Mouse (Mus musculus): ENCODE results near the gene Gh. TPM values are rescaled to one million over a fixed set of nuclear protein-coding genes. Genes with fewer than 3 reads are reported as not detected.

The Gh gene
- polyA plus RNA-seq, 1 experiment from 2014 or later = 0.61 TPM

DNA sequence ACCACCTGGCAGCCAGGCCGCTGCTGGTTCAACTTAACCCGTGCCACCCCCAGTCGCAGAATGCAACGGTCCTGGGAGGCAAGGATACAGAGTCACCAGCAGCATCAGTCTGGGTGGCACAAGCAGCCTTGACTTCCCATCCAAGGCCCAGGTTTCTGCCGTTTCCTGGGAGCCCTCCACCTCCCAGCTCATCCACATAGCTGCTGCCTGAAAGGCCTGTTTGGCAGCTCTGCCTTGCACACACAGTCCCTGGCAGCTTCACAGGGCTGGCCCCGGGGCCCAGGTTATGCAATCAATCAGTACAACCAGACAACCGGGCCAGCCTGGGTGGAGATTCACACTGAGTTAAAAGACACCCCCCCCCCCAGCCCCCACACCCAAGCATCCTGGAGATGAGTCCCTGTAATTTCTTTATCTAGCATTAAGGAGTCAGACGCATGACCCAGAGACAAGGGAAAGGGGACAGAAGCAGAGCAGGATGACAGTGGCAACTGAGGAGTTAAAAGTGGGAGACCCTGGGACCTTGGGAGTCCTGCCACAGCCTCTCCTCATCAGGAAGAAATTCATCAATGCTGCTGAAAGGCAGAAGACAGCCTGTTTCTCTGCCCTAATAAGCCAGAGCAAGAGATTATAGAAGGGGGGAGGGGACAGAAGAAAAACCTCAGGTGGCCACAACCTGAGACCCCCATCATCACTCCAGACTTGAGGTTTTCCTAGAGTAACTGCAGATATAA is 33.2 kb downstream of the Gh start:
- 36% methylated on average over 8 of the region's 8 CpGs for WGBS

DNA sequence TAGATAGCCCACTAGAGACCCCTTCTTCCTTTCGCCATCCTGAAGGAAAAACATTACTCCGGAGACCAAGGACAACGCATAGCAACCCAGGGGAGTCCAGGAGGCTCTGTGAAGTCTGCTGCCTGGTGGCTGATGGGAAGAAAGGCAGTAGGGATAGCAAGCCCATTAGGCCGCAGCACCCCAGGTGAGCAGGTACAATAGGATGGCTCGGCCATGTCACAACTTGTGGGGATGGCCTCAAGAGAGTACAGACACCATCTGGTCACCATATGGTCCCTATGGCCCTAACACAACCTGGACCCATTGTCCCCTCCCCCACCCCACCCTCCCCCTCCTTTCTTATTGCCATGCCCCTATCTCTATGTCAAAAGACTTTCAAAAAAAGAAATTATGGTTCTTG is 33.8 kb downstream of the Gh start:
- Histone ChIP-seq H3K9me3 (ENCODE audit: control insufficient read depth, low read length) (no peaks in the 10 kb centered on the region), H3K4me3 (ENCODE audit: low read length) (no peak overlapping the region), H3K9ac (ENCODE audit: low read depth, low read length) (no peak overlapping the region), H3K27me3 (replicated peaks; ENCODE audit: control insufficient read depth, insufficient read depth, low read length) (no peaks in the 10 kb centered on the region), H3K4me1 (ENCODE audit: control insufficient read depth, insufficient read depth, low read depth, low read length) (peaks cover 23% of the 10 kb centered on the region), H3K36me3 (ENCODE audit: control insufficient read depth, insufficient read depth, low read length) (peaks cover 38% of the 10 kb centered on the region), H3K27ac (ENCODE audit: low read depth, low read length) (peak overlapping the region; percentile 76), H3K4me2 (ENCODE audit: low read length) (no peak overlapping the region; the same call in 1 of the 2 replicates)
- 58% methylated on average over 5 of the region's 5 CpGs for WGBS
- no peak for ATAC-seq

More for the DNA sequence above, 33.2 kb downstream of the Gh start:
- Histone ChIP-seq H3K4me3 (ENCODE audit: low read length) (no peak overlapping the region), H3K36me3 (ENCODE audit: control insufficient read depth, insufficient read depth, low read length) (peaks cover 32% of the 10 kb centered on the region), H3K27me3 (replicated peaks; ENCODE audit: control insufficient read depth, insufficient read depth, low read length) (no peaks in the 10 kb centered on the region), H3K4me2 (ENCODE audit: low read length) (peak overlapping the region; percentile 31; the same call in 1 of the 2 replicates), H3K27ac (ENCODE audit: low read depth, low read length) (peak overlapping the region; percentile 76), H3K9me3 (ENCODE audit: control insufficient read depth, low read length) (no peaks in the 10 kb centered on the region), H3K9ac (ENCODE audit: low read depth, low read length) (peak overlapping the region; percentile 41), H3K4me1 (ENCODE audit: control insufficient read depth, insufficient read depth, low read depth, low read length) (peaks cover 23% of the 10 kb centered on the region)
- no peak for ATAC-seq

DNA sequence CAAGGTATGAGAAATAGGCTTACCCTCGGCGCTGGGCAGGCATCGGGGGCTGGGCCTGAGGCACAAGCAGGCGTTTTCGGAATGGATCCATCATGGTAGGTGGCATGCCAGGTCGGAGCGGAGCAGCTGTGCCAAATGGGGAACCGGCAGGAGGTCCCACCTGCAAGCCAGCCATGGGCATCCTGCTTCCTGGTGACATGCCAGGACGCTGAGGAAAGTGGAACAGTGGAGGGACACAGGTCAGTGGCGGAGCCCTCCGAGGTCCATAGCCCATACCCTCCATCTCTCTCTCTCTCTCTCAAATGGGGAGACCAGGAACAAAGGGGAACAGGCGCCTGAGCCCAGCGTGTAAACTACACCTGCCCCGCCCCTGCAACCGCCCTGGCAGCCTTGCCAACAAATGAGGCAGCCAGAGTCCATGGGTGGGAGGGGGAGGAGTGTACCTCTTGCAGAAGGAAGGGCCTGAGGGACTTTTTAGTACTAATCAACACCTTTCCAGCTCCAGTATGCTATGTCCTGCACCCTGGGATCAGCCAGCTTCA is 34.3 kb downstream of the Gh start:
- 61% methylated on average over 15 of the region's 15 CpGs for whole genome bisulfite sequencing
- Histone ChIP-seq H3K27ac (ENCODE audit: low read depth, low read length) (peak overlapping the region; percentile 35; the same call in 1 of the 2 replicates), H3K36me3 (ENCODE audit: control insufficient read depth, insufficient read depth, low read length) (peaks cover 43% of the 10 kb centered on the region), H3K9ac (ENCODE audit: low read depth, low read length) (no peak overlapping the region), H3K4me3 (ENCODE audit: low read length) (0 out of 2 replicates have a peak overlapping the region, but pooled peaks have one; percentile 2), H3K27me3 (replicated peaks; ENCODE audit: control insufficient read depth, insufficient read depth, low read length) (no peaks in the 10 kb centered on the region), H3K4me2 (ENCODE audit: low read length) (peak overlapping the region; percentile 17), H3K4me1 (ENCODE audit: control insufficient read depth, insufficient read depth, low read depth, low read length) (peaks cover 23% of the 10 kb centered on the region), H3K9me3 (ENCODE audit: control insufficient read depth, low read length) (no peaks in the 10 kb centered on the region)
- no peak for ATAC-seq

DNA sequence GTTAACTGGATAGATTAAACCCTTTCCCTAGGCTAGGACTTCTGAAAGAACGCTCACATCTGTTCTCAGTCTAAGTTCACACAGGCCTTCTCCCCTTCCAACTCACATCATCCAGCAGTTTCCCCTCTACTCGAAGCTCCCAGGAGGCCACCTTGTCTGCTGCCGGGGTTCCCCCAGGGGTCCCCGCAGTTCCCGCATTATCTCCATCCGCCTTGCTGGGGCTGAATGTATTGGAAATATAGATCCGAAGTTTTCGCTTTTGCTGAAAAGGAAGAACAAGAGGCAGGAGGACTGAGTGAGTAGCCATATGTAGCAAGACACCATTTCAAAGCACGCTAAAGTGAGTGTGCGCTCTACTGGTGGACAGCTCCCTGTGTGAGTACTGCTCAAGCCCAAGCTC is 35.2 kb downstream of the Gh start:
- 92% methylated on average over 10 of the region's 10 CpGs for WGBS
- Histone ChIP-seq H3K27me3 (replicated peaks; ENCODE audit: control insufficient read depth, insufficient read depth, low read length) (no peaks in the 10 kb centered on the region), H3K9ac (ENCODE audit: low read depth, low read length) (no peak overlapping the region), H3K36me3 (ENCODE audit: control insufficient read depth, insufficient read depth, low read length) (peaks cover 47% of the 10 kb centered on the region), H3K4me2 (ENCODE audit: low read length) (no peak overlapping the region), H3K27ac (ENCODE audit: low read depth, low read length) (no peak overlapping the region), H3K9me3 (ENCODE audit: control insufficient read depth, low read length) (no peaks in the 10 kb centered on the region), H3K4me1 (ENCODE audit: control insufficient read depth, insufficient read depth, low read depth, low read length) (peaks cover 20% of the 10 kb centered on the region), H3K4me3 (ENCODE audit: low read length) (no peak overlapping the region)
- ATAC-seq = no peak

DNA sequence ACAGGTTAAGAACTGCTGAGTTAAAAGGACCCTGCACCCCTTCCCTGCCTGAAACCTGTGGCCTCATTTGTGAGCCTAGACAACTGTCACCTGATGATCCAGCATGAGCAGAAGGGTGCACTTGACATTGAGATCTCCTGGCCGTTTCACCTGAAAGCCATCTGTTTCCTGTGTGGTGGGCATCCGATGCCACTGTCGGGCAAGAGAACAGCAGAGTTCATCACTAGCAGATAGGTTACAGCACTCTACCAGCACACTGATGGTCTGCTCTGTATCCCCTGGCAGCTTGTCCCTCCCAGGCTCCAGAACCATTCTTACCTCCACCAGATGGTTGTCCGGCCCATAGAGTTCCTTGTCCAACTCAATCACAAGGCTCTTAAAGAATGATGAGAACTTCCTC is 36.1 kb downstream of the Gh start:
- Histone ChIP-seq H3K4me3 (ENCODE audit: low read length) (no peak overlapping the region), H3K9ac (ENCODE audit: low read depth, low read length) (no peak overlapping the region), H3K27me3 (replicated peaks; ENCODE audit: control insufficient read depth, insufficient read depth, low read length) (no peaks in the 10 kb centered on the region), H3K9me3 (ENCODE audit: control insufficient read depth, low read length) (no peaks in the 10 kb centered on the region), H3K4me1 (ENCODE audit: control insufficient read depth, insufficient read depth, low read depth, low read length) (peaks cover 15% of the 10 kb centered on the region), H3K36me3 (ENCODE audit: control insufficient read depth, insufficient read depth, low read length) (peaks cover 49% of the 10 kb centered on the region), H3K4me2 (ENCODE audit: low read length) (no peak overlapping the region), H3K27ac (ENCODE audit: low read depth, low read length) (no peak overlapping the region)
- 93% methylated on average over 4 of the region's 4 CpGs for WGBS
- no peak for ATAC-seq

DNA sequence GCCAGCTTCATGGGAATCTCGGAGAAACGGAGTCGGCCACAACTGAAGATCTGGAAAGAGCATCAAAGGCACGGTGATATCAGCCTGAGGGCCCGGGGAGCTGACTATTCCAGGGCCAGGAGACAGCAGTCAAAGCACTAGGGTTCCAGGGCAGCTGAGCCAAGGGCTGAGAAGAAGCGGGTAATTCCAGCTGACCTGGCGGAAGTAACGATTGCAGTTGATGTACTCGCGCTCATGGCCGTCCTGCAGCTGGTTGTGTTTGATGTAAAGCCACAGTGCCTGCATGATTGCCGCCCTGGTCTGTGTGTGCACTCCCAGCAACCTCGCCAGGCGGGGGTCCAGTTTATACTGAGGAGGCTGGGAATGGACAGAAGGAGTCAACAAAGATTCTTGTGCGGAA is 36.7 kb downstream of the Gh start:
- H3K27ac ChIP-seq (ENCODE audit: low read depth, low read length) = no peak overlapping the region
- no peak overlapping the region for H3K4me2 ChIP-seq (ENCODE audit: low read length)
- H3K4me3 ChIP-seq (ENCODE audit: low read length) = no peak overlapping the region
- H3K36me3 ChIP-seq (ENCODE audit: control insufficient read depth, insufficient read depth, low read length) = peaks cover 49% of the 10 kb centered on the region
- no peak overlapping the region for H3K9ac ChIP-seq (ENCODE audit: low read depth, low read length)
- WGBS = 90% methylated on average over 15 of the region's 15 CpGs
- H3K9me3 ChIP-seq (ENCODE audit: control insufficient read depth, low read length) = no peaks in the 10 kb centered on the region
- no peak for ATAC-seq
- no peaks in the 10 kb centered on the region for H3K27me3 ChIP-seq (replicated peaks; ENCODE audit: control insufficient read depth, insufficient read depth, low read length)
- peaks cover 15% of the 10 kb centered on the region for H3K4me1 ChIP-seq (ENCODE audit: control insufficient read depth, insufficient read depth, low read depth, low read length)

DNA sequence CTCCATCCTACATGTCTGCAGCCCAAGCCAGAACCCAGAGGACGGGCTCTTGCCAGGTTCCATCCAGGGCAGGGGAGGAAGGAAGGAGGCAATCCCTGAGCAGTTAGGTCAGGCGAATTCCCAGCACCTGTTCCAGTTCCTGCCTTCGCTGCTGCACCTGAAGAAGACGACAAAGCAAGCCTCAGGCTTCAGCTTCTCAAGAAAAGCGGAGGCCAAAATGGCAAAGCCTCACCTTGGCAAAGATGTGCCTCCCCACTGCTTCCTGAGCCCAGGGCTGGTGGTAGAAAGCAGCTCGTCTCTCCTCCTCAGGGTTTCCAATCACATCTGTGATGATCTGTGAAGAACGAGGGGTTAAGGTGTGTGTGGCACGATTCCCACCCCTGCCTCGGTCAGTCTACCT is 37.7 kb downstream of the Gh start:
- Histone ChIP-seq H3K27me3 (replicated peaks; ENCODE audit: control insufficient read depth, insufficient read depth, low read length) (no peaks in the 10 kb centered on the region), H3K36me3 (ENCODE audit: control insufficient read depth, insufficient read depth, low read length) (peaks cover 49% of the 10 kb centered on the region), H3K4me3 (ENCODE audit: low read length) (no peak overlapping the region), H3K4me2 (ENCODE audit: low read length) (no peak overlapping the region), H3K27ac (ENCODE audit: low read depth, low read length) (no peak overlapping the region), H3K9ac (ENCODE audit: low read depth, low read length) (no peak overlapping the region), H3K4me1 (ENCODE audit: control insufficient read depth, insufficient read depth, low read depth, low read length) (peaks cover 11% of the 10 kb centered on the region), H3K9me3 (ENCODE audit: control insufficient read depth, low read length) (no peaks in the 10 kb centered on the region)
- WGBS = 92% methylated on average over 9 of the region's 9 CpGs
- no peak for ATAC-seq

DNA sequence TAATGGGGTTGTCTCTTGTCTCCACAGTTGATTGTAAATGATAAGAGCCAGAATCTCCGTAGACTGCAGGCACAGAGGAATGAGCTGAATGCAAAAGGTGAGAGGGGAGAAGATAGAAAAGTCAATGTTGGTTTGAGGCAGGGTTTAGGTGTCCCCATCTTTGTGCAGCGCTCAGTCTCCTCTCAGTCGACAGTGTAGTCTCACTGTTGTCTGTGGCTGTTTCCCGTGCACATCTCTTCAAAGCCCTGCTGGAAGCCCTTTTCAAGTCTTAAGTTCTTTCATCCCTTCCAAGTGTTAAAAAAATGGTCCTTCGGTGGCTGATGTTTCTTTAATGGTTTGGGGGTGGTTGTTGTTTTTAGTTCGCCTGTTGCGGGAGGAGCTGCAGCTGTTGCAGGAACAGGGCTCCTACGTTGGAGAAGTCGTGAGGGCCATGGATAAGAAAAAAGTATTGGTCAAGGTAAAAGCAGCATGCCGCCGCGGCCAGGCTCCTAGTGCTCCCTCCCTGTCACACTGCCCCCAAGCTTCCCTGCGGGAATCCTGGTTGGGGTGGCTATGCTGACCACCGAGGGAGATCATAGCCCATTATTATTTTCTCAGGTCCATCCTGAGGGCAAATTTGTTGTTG is 40.7 kb downstream of the Gh start:
- Histone ChIP-seq H3K4me3 (ENCODE audit: low read length) (no peak overlapping the region), H3K36me3 (ENCODE audit: control insufficient read depth, insufficient read depth, low read length) (peaks cover 44% of the 10 kb centered on the region), H3K4me2 (ENCODE audit: low read length) (no peak overlapping the region), H3K9me3 (ENCODE audit: control insufficient read depth, low read length) (no peaks in the 10 kb centered on the region), H3K9ac (ENCODE audit: low read depth, low read length) (no peak overlapping the region), H3K27ac (ENCODE audit: low read depth, low read length) (no peak overlapping the region), H3K27me3 (replicated peaks; ENCODE audit: control insufficient read depth, insufficient read depth, low read length) (no peaks in the 10 kb centered on the region), H3K4me1 (ENCODE audit: control insufficient read depth, insufficient read depth, low read depth, low read length) (peaks cover 13% of the 10 kb centered on the region)
- ATAC-seq = no peak
- 90% methylated on average over 14 of the region's 14 CpGs for WGBS

DNA sequence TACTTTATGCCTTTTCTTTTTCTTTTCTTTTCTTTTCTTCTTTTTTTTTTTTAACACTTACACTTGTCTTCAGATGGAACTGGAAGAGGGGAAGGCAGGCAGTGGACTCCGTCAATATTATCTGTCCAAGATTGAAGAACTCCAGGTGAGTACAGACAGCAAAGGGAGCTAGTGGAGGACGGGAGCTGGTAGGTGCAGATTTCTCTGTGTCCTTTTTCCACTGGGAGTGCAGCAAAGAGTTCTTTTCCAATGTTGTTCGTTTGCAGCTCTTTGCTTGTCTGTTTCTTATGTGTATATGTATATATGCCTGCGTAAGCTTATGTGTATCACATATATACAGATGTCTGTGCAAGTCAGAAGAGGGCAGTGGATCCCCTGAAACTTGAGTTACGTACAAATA is 44.9 kb downstream of the Gh start:
- WGBS = 76% methylated on average over 5 of the region's 5 CpGs
- peak overlapping the region; percentile 79 for H3K4me3 ChIP-seq (ENCODE audit: low read length)
- H3K4me2 ChIP-seq (ENCODE audit: low read length) = peak overlapping the region; percentile 79
- H3K27ac ChIP-seq (ENCODE audit: low read depth, low read length) = no peak overlapping the region
- H3K9me3 ChIP-seq (ENCODE audit: control insufficient read depth, low read length) = no peaks in the 10 kb centered on the region
- ATAC-seq = no peak
- H3K9ac ChIP-seq (ENCODE audit: low read depth, low read length) = peak overlapping the region; percentile 90
- H3K36me3 ChIP-seq (ENCODE audit: control insufficient read depth, insufficient read depth, low read length) = peaks cover 12% of the 10 kb centered on the region
- no peaks in the 10 kb centered on the region for H3K27me3 ChIP-seq (replicated peaks; ENCODE audit: control insufficient read depth, insufficient read depth, low read length)
- peaks cover 21% of the 10 kb centered on the region for H3K4me1 ChIP-seq (ENCODE audit: control insufficient read depth, insufficient read depth, low read depth, low read length)
